Mouse (Mus musculus) ovary, postnatal 10 days (tissue): ENCODE measurements at regions not wholly inside any gene's neighbourhood (a gene's known extent, or its start where the extent isn't known, plus 50 kb on each side); places are given as distances from the start of the nearest gene placed in this dataset.
"Not testable (repeated sequence)": the region's sequence is repeated elsewhere in the genome, so short reads cannot be mapped to it uniquely, and the experiment has no call there.

ENCODE experiments used
- DNase-seq: peaks from one replicate; pipeline ENCODE4 v3.0.0; 2022; ENCODE audit warnings: low spot score

DNA sequence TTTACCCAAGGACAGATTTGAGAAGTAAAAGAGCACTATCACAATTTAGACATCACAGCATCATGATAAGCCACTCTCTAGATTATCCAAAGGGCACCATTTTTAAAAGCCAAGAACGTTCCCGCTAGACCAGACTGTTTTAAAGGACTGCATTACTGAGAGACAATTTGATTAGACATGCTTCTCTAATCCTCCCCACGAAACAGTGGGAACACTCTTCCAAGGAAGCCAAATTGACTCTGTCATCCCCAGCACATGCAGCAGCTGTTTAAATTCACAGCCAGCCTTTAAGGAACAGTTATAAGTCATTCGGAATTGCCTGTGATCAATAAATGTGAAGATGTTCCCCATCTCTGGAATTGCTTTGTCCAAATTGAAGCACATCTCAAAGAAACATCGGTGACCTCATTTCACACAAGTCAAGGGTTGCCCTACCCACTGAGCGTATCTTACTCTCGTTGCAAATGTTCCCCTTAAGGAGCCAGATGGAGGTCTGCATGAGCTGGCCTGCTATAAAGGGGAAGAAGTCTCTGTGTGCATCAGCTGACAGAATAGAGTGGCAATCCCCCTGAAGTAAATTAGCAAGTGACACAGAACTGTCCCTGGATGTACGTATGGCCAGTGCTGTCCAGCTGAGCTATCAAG lies 393.2 kb downstream of the Pid1 start:
- DNase-seq, result no peak

GRCm38 (mm10) chr1:83964631-83965030 lies 399.3 kb downstream of the Pid1 start:
- DNase-seq, result not testable (repeated sequence)

DNA sequence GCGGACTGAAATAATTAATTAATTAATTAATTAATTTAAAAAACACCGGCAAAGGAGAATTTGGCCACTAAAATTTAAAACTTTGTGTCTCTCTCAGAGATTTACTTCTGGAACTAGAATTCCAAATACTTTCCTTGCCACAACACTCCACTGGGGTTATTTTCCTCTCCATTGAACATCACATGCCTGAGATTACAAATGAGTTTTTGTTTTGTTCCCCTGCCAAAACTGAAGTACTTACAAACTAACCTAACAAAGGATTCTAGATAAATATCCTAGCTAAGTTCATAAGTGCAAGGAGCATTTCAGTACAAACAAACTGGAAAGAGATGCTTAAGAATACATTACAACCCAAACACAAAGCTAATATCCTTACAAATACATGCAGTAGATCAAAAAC lies 402.2 kb downstream of the Pid1 start:
- DNase-seq, result no peak

DNA sequence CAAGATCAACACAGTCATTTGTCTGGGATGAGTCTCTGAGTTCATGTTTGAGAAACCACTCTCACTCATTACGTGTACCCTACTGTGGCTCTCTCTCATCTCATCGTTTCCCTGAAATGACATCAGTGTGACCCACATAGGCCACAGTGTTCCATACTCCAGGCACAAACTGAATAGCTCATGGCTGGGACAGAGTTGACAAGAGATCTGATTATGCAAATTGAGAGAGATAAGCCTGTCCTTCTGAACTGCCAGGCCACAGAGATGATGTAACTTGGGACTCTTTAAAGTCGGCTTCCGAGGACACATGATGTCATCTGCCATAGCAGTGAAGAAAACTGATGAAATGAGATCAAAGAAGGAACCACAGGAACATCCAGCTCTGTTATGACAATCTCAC lies 404.2 kb downstream of the Pid1 start:
- DNase-seq, result no peak

- no peak for DNase-seq
Observed at GRCm38 (mm10) chr1:83922900-83923299, 441.1 kb downstream of the Pid1 start.

DNA sequence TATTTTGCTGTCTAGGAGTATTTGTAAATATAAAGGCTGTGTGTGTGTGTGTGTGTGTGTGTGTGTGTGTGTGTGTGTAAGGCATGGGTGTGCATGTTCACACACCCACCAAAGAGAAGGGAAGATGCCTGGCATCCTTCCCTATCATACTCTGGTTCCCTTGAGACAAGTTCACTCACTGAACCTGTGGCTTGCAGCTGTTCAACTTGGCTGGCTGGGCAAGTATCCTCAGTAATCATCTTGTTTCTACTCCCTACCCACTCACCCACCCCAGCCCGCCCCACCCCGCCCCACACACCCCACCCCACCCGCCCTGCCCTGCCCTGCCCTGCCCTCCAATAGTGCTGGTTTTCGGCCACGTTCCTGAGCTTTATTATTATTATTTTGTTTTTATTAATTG lies 448.5 kb downstream of the Pid1 start:
- no peak for DNase-seq

DNA sequence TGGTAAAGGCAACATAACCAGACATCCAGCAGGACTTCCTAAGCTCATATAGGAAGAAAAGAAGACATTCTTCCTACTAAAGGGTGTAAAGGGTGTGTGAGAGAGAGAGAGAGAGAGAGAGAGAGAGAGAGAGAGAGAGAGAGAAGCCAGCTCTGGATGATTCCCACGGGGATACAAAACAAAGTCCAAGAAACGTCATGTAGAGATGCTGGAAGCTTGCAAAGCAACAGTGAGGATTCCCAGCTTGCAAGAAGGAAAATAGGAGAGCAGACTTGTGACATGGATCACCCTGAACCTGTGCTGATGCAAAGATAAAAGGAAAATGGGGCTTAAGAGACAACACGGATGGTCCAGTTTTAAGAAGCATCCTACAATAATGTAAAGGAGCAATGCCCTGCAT lies 456.6 kb downstream of the Pid1 start:
- no peak for DNase-seq

- no peak for DNase-seq
Observed at GRCm38 (mm10) chr1:83906906-83907305, 457.1 kb downstream of the Pid1 start.

GRCm38 (mm10) chr1:83900135-83900534 lies 463.8 kb downstream of the Pid1 start:
- no peak for DNase-seq

- no peak for DNase-seq
Observed at GRCm38 (mm10) chr1:83896650-83897049, 467.3 kb downstream of the Pid1 start.

DNA sequence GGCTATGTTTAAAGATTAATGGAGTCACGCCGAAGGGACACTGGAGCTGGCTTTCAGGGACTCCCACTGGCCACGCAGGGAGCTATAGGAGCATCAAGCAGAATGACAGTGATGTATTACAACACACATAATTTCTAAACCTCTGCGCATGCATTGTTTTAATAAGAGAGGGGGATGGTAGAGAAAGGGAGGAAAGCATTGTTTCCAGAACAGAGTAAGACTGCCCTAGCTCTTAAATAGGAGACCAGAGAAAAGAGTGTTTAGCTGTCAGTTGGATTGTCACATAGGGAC lies 471.1 kb upstream of the Sphkap start:
- DNase-seq, result no peak

DNA sequence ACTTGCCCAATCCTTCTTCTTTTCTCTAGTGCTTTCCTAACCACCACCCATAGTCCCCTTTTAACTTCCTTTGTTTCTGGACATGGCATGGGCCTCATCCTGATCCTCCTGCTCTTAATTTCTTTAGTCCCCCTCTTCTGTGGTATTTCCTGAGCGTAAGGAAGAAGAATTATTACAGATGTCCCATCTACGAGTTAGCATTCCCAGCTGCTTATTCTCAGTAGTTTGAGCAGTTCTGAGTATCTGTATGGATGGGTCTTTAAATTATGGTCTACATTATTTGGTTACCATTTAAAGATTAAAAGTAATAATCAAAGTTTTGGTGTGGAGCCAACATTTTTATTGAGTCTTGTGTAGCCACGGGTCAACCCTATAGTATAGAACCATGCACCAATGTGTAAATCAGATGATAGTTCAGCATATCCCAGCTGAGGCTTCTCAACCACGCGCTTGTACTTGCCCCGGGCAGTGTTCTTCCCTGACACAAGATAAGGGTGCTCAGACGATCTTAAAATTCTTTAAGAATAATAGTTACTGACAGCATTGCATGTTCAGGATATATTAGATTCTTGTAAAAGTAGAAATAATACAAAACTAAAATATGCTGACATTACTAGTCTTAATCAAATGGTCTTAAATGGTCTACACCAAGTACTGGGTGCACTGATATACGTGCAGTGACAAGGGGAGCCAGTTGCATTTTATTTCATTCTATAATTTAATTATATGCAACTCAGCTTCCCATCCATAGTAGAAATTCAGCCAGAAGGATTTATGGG lies 470.5 kb upstream of the Sphkap start:
- no peak for DNase-seq

DNA sequence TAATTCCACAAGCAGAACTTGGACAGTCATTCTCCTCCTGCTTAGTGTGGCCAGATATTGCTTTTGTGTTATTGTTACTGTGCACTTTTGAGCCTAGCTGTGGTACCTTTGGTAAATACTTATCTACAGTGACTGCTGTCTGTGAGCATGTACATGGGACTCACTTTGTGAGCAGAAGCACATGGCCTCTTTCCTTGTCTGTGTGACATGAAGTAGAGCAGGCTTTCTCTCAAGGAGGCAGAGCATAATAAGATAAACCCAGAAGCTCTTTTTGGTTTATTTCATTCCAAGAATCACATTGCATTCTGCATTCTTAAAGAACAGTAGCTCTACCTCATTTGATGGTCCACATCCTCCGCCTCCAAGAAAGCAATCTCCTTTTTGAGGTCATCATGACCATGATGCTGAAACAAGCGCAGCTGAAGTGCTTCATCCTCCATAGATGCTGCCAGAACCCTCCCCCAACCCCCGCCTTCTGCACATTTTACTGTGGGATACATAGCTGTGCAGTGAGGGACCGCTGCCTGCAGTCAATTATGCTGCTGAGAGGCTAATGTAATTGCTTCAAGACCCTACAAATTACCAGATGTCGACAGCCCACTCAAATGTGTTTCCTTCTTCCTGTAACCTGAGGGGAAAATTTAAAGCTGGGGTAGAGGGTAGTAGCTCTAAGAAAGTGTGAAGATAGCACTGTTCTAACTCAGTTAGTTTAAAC lies 463.0 kb upstream of the Sphkap start:
- peak; percentile 2 for DNase-seq

DNA sequence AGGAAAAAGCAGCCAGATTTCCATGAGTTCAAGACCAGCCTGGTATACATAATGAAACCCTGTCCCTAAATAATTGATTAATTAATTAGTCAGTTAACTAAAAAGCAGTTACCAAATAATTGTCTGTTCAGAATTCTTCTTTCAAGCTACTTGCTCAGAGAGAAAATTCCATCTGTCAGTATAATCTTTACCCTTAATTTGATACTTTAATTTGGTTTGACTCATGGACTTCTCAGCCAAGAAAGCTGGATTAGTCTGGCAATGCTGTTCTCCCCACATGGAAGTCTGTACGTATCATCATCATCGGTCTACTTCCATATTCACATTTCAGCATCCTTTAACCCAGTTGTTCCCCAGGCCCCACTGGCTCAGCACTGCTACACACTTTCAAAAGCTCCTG lies 461.0 kb upstream of the Sphkap start:
- DNase-seq, result no peak

GRCm38 (mm10) chr1:83862541-83862940 lies 454.5 kb upstream of the Sphkap start:
- DNase-seq, result no peak

- DNase-seq, result no peak
Observed at GRCm38 (mm10) chr1:83862128-83862527, 454.1 kb upstream of the Sphkap start.

GRCm38 (mm10) chr1:83859732-83860424 lies 451.9 kb upstream of the Sphkap start:
- DNase-seq, result no peak

GRCm38 (mm10) chr1:83853996-83854395 lies 446.0 kb upstream of the Sphkap start:
- DNase-seq, result no peak

GRCm38 (mm10) chr1:83851081-83851480 lies 443.1 kb upstream of the Sphkap start:
- no peak for DNase-seq

DNA sequence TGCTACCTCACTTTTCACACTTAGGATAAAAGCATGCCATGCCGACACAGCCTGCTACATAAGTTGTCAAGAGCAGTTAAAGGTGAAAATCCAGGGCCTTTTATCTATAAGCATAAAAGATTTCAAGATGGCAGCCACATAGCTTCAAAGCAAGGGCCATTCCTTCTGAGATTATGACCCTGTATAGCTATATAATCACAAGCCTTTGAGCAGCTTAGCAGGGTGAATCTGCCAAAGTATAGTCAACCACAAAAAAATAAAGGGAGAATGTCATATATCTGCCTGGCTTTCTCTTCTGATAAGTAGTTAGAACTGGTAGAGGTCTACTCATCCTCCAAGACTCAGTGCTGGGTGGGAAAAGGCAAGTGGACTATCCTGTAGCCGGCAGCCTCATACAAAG lies 440.4 kb upstream of the Sphkap start:
- DNase-seq, result no peak

DNA sequence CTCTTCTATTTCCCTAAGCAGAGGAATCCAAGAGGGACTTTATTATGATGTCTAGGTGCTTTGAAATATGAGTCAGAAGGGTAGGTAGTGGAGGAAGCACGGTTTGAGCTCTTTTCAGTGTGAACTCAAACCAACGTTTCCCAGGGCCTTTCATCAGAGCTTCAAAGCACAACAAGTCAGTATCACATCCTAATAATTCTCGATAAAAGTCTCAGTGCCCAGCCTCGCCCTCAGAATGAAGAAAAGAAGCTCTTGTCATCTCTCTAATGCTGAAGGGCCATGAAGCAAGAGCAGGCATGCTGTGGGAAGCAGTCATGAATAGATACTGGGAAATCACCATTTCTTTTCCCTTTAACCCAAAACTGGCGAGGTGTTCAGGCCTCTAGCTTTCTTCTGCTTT lies 440.0 kb upstream of the Sphkap start:
- DNase-seq, result no peak

GRCm38 (mm10) chr1:83844827-83845379 lies 436.9 kb upstream of the Sphkap start:
- no peak for DNase-seq

DNA sequence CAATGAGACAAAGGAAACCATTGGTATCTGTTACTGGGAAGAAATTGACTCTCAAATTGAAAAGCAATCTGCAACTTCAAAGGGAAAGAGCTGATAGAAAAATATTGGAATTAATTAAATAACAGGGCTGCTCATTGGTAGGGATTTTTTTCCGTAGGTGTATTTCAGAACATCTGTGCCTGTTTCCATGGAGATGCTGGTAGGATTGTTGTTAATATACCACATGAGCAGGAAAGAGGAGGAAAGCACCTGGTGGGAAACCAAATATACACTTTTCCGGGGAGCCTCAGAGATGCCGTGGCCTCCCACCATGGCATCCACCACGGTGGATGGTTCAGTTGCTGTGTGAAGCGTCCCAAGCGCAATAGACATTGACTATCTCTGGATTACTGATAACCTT lies 428.0 kb upstream of the Sphkap start:
- DNase-seq, result no peak
